Mouse (Mus musculus): ENCODE results near the gene Cd33.
A peak's percentile ranks its signal among the peaks of the same experiment; 100 is the strongest.

Cd33 gene

GRCm38 (mm10) chr7:43544225-43544977, at the start of gene Cd33:
Cd33 (minus strand) TSS chr7:43544428.
- peak in 1 of 2 experiments; percentile 68 for DNase-seq (ENCODE audit: low read depth in 1 of 2, low spot score in 2 of 2)

GRCm38 (mm10) chr7:43584790-43585189, 40.6 kb upstream of the Cd33 start:
- no peak for DNase-seq (ENCODE audit: low read depth in 1 of 2, low spot score in 2 of 2)

DNA sequence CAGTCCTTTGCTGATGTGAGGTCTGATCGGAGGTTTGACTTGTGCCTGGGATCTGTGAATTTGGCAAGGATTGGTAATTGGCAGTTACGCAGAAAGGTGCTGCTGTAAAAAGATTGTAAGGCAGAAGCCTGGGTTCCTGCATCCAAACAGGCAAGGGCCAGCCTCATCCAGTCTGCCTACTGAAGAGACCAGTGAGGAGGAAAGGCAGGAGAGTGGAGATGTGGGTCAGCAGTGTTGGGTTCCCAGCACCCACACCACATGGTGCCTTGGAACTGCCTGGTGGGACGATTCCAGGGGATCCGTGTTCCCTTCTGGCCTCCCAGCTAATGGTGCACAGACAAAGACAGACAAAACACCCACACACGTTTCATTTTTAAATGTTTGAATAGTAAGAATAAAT, 36.3 kb upstream of the Cd33 start:
- DNase-seq (ENCODE audit: low read depth in 1 of 2, low spot score in 2 of 2): no peak

GRCm38 (mm10) chr7:43579440-43580171, 35.4 kb upstream of the Cd33 start, which contains the start of gene Zfp719:
Zfp719 (plus strand) TSS chr7:43579610.
- DNase-seq (ENCODE audit: low read depth in 1 of 2, low spot score in 2 of 2): peak; percentile 81 to 83

DNA sequence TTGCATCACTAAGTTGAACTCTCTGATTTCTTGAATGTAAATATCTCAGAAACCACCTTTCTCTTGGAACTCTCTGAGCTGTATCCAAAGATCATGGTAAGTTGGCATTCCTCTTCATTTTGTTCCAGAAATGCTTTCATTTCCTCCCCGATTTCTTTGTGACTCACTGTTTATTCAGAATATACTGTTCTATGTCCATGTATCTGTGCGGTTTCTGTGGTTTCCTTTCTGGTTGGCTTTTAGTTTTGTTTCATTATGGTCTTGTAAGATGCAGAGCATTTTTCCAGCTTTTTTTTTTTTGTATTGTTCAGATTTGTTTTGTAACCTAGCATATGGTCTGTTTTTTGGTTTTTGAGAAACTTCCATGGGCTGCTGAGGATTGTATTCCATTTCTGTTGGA, 27.0 kb upstream of the Cd33 start:
- DNase-seq (ENCODE audit: low read depth in 1 of 2, low spot score in 2 of 2): no peak

DNA sequence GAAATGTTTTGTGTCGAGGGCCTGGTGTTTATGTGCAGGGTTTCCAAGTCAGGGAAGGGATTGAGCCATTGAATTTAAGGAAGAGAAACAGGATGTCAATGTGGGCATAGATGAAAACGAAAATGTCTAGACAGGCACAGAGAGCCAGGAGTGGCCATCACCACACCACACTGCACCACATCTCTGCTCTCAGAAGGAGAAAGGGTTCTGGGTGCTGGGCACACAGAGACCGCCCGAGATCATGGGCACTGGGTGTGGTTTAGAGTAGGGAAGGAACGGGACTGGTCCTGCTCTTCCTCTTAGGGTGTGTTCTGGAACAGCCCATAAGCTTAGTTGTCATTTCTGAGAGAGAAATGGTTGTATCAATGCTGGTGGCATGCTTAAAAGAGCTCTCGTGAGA, 19.1 kb upstream of the Cd33 start:
- DNase-seq (ENCODE audit: low read depth in 1 of 2, low spot score in 2 of 2): no peak

- DNase-seq (ENCODE audit: low read depth in 1 of 2, low spot score in 2 of 2): peak in 1 of 2 experiments; percentile 26
Observed at GRCm38 (mm10) chr7:43562651-43563070, 18.4 kb upstream of the Cd33 start.

DNA sequence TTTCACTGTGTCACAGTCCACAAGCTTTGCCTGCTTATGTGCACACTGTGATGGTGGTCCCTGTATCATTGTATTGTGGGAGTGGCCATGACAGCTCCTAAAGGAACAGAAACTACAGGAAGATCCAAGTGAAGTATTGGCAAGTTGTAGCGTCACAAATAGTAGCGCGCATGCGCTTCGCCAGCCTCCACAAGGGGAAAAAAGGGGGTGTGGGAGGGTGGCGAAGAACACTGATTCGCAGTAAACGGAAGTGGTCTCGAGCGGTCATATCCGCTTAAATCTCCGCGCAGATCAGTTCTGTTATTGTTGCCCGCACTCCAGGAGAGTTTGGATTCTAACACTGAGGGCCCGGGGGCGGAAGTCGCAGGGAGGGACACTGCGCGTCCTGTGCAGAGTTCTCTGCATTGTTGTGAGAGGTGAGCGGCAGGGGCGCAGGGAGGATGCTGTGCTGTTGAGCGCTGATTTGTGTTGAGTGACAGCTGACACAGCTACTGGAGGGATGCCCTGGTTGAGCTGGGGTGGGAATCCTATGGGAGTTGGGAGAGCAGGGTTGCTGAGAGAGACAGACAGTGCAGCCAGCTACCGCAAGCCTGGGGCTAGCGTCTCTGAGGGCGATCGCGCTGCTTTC, 17.9 kb upstream of the Cd33 start, which contains the start of gene Zfp658:
Zfp658 (plus strand) TSS at position 251 of the 628 bp plus-strand sequence.
- DNase-seq (ENCODE audit: low read depth in 1 of 2, low spot score in 2 of 2): peak; percentile 61 to 72

DNA sequence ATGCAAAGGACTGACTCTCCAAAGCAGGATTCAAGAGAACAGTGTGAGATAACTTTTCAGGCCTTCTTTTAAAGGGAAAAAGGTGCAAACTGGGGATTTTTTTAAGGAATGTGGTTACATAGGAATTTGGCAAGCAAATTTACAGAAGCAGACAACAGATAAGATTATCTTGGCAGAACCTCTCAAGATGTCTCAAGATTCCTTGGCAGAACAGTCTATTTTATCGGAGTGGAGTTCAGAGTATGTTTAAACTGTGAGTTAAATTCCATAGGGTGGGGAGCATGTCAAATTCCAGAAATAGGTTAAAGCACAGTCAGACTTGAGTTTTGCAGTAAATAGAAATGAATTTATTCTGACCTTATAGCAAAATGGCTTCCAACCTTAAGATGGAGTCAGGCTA, 12.7 kb upstream of the Cd33 start:
- no peak for DNase-seq (ENCODE audit: low read depth in 1 of 2, low spot score in 2 of 2)

- DNase-seq (ENCODE audit: low read depth in 1 of 2, low spot score in 2 of 2): no peak
Observed at GRCm38 (mm10) chr7:43555351-43555750, 11.1 kb upstream of the Cd33 start.

GRCm38 (mm10) chr7:43554550-43554949, 10.3 kb upstream of the Cd33 start:
- DNase-seq (ENCODE audit: low read depth in 1 of 2, low spot score in 2 of 2): no peak

DNA sequence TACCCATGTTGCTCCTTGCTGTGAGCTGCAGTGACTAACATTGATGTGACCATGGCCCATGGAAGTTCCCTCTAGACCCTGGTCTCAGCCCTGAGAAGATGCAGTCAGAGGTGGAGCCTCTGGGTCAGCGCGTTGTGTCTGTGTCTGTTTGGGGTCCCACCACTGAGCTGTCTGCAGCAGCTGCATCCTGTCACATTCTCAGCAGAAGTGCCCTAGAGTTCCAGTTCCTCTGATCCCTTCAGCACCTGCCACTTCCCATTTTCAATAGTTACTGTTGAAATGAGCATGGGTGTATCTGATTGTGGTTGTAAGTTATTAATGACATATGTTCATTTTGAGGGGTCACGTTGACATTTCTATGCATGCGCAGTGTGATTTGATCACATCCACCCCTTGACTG, 8.9 kb upstream of the Cd33 start:
- peak in 1 of 2 experiments; percentile 50 for DNase-seq (ENCODE audit: low read depth in 1 of 2, low spot score in 2 of 2)

DNA sequence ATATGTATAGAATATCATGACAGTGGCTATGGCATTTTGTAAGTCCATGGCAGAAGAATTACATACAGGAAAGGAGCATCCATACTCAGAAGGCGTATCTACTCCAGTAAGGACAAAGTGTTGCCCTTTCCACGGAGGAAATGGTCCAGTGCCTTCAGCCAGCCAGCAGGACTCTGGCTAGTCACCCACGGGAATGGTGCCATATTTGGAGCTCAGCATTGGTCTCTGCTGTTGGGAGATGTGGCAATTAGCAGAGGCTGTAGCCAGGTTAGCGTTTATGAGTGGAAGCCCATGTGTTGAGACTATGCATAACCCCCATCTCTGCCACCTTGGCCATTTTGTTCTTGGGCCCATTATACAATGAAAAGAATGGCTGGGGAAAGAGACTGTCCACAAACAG, 4.0 kb upstream of the Cd33 start:
- no peak for DNase-seq (ENCODE audit: low read depth in 1 of 2, low spot score in 2 of 2)

DNA sequence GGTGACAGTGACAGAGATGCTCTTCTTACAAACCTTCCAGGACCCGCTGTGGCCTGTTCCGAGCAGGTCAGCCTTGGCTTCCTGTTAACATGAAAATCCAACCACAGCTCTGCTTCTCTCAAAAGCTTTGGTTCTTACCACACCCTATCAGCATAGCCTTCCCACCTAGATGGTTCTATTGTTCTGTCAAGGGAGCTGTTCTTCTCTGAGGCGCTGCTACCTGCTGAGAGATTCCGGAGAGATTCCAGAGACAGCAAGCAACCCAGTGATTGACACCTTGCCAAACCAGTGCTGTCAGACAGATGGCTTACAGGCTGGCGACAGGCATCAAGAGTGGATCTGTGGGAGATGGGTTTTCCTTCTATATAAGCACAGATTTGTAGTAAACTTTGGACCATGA, 3.4 kb upstream of the Cd33 start:
- DNase-seq (ENCODE audit: low read depth in 1 of 2, low spot score in 2 of 2): no peak

- DNase-seq (ENCODE audit: low read depth in 1 of 2, low spot score in 2 of 2): peak in 1 of 2 experiments; percentile 19
Observed at GRCm38 (mm10) chr7:43545656-43546545, 1.7 kb upstream of the Cd33 start.

GRCm38 (mm10) chr7:43538524-43538923, 5.7 kb downstream of the Cd33 start:
- DNase-seq (ENCODE audit: low read depth in 1 of 2, low spot score in 2 of 2): peak in 1 of 2 experiments; percentile 44

- peak; percentile 57 to 58 for DNase-seq (ENCODE audit: low read depth in 1 of 2, low spot score in 2 of 2)
Observed at GRCm38 (mm10) chr7:43532936-43533505, 11.2 kb downstream of the Cd33 start.

- peak; percentile 54 to 65 for DNase-seq (ENCODE audit: low read depth in 1 of 2, low spot score in 2 of 2)
Observed at GRCm38 (mm10) chr7:43530216-43530785, 13.9 kb downstream of the Cd33 start.

- DNase-seq (ENCODE audit: low read depth in 1 of 2, low spot score in 2 of 2): no peak
Observed at GRCm38 (mm10) chr7:43525313-43525712, 18.9 kb downstream of the Cd33 start.

- no peak for DNase-seq (ENCODE audit: low read depth in 1 of 2, low spot score in 2 of 2)
Observed at GRCm38 (mm10) chr7:43522776-43523175, 21.5 kb downstream of the Cd33 start.

Data from monocyte, adult 2 months (primary cell).